Mouse (Mus musculus) hindbrain, embryonic 11.5 days (tissue): Measurements from ENCODE around the gene Ctsh. TPM values are rescaled to one million over a fixed set of nuclear protein-coding genes. Genes with fewer than 3 reads are reported as not detected.
"Not testable (repeated sequence)": the region's sequence is repeated elsewhere in the genome, so short reads cannot be mapped to it uniquely, and the experiment has no call there.

Experiments
- ATAC-seq: fragments of 200-750 bp; cut with Nextera tagmentation; 2 replicates; pipeline ENCODE4 v1.8.0; 2017; ENCODE audit warnings: mild to moderate bottlenecking, moderate TSS enrichment, moderate library complexity; ENCODE audit not compliant: low FRiP score
- DNase-seq: peaks from one replicate; pipeline ENCODE4 v3.0.0-alpha.2; 2015; ENCODE audit warnings: low spot score
- H3K27ac ChIP-seq: fragments of 300-500 bp; sonication (generic); 2 replicates; pipeline ENCODE4 v1.5.1; 2014; ENCODE audit warnings: mild to moderate bottlenecking, low read depth, low read length
- H3K27me3 ChIP-seq: fragments of 300-500 bp; sonication (generic); 2 replicates; pipeline ENCODE4 v1.6.1; 2014; ENCODE audit warnings: mild to moderate bottlenecking, low read length, moderate library complexity, mixed read lengths; ENCODE audit not compliant: control insufficient read depth, insufficient read depth
- H3K36me3 ChIP-seq: fragments of 300-500 bp; sonication (generic); 2 replicates; pipeline ENCODE4 v1.6.1; 2014; ENCODE audit warnings: mild to moderate bottlenecking, low read length, moderate library complexity, mixed read lengths; ENCODE audit not compliant: control insufficient read depth, insufficient read depth
- H3K4me1 ChIP-seq: fragments of 300-500 bp; sonication (generic); replicated peaks from 2 replicates; pipeline ENCODE4 v1.6.1; 2014; ENCODE audit warnings: low read length, mixed read lengths; ENCODE audit not compliant: control insufficient read depth, insufficient read depth
- H3K4me2 ChIP-seq: fragments of 300-500 bp; sonication (generic); replicated peaks from 2 replicates; pipeline ENCODE4 v1.6.1; 2014; ENCODE audit warnings: mild to moderate bottlenecking, low read depth, low read length
- H3K4me3 ChIP-seq: fragments of 300-500 bp; sonication (generic); 2 replicates; pipeline ENCODE4 v1.5.1; 2014; ENCODE audit warnings: low read depth, low read length
- H3K9ac ChIP-seq: fragments of 300-500 bp; sonication (generic); 2 replicates; pipeline ENCODE4 v1.6.1; 2014; ENCODE audit warnings: low read depth, low read length
- H3K9me3 ChIP-seq: fragments of 300-500 bp; sonication (generic); 2 replicates; pipeline ENCODE4 v1.6.1; 2016; ENCODE audit warnings: low read length; ENCODE audit not compliant: control insufficient read depth
- WGBS: fragments of 180-500 bp; shearing (Covaris S2); extraction: QIAGEN DNeasy Blood & Tissue Kit; methylation state at CpG from one replicate; pipeline ENCODE4 v1.1.7; 2014; 5-methylcytosine and 5-hydroxymethylcytosine counted together
- polyA plus RNA-seq: library from polyadenylated mRNA; unstranded; fragments of >200 nt; fragmentation: Nextera tagmentation; extraction: Ambion mirVana; gene quantifications from 2 replicates; pipeline ENCODE4 v1.2.1, GENCODE M21; 2014

Ctsh gene
- polyA plus RNA-seq, 1 experiment from 2014 or later = 11.6 TPM

DNA sequence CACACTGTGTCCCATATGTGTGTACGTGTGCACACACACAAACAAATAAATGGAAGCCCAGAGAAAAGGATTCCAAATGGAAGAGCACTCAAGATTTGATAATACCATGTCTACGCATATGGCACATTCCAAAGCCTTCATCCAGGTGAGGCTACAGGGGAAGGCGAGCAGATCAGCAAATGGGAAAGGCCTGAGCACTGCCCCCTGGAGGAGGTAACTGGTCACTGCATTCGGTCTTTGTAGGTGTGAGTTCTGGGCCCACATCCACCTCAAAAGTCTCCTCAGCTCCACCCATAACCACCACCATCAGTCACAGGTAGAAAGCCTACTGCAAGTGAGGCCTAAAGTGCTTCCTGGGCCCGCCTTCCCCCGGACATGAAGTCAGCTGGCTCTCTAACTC, 26.2 kb upstream of the Ctsh start:
- ATAC-seq (no peak), DNase-seq (no peak)
- no peak overlapping the region for H3K27ac ChIP-seq
- H3K27me3 ChIP-seq = no peaks in the 10 kb centered on the region
- no peaks in the 10 kb centered on the region for H3K9me3 ChIP-seq
- no peak overlapping the region for H3K4me3 ChIP-seq
- WGBS = 92% methylated on average over 6 of the region's 6 CpGs
- no peaks in the 10 kb centered on the region for H3K4me1 ChIP-seq
- no peak overlapping the region for H3K4me2 ChIP-seq
- no peak overlapping the region for H3K9ac ChIP-seq
- no peaks in the 10 kb centered on the region for H3K36me3 ChIP-seq

DNA sequence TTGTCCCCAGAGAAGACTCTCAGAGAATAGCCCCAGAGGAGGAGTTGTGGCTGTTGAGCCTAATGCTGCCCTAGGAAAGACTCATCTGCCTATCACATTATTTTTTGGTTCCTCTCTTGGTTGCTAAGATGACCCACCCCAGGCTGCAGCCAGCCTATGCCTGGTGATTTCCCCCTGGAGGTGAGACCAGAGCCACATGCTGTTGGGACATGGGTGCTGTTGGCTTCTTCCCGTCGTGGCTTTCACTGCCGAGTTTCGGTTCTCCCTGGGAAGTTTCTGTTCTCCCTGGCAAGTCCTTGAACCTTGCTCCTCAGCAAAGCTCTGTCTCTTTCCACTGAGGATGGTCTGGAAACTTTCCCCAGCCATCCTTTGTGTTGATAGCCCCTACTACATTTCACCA, 20.0 kb upstream of the Ctsh start:
- H3K4me2 ChIP-seq = no peak overlapping the region
- H3K4me1 ChIP-seq = no peaks in the 10 kb centered on the region
- no peaks in the 10 kb centered on the region for H3K27me3 ChIP-seq
- no peaks in the 10 kb centered on the region for H3K36me3 ChIP-seq
- ATAC-seq = no peak
- no peaks in the 10 kb centered on the region for H3K9me3 ChIP-seq
- H3K27ac ChIP-seq = no peak overlapping the region
- no peak overlapping the region for H3K4me3 ChIP-seq
- DNase-seq = no peak
- WGBS = 85% methylated on average over 4 of the region's 4 CpGs
- no peak overlapping the region for H3K9ac ChIP-seq

- Histone ChIP-seq H3K36me3 (no peaks in the 10 kb centered on the region), H3K4me3 (no peak overlapping the region), H3K27me3 (no peaks in the 10 kb centered on the region), H3K9me3 (no peaks in the 10 kb centered on the region), H3K4me2 (no peak overlapping the region), H3K9ac (no peak overlapping the region), H3K27ac (no peak overlapping the region), H3K4me1 (no peaks in the 10 kb centered on the region)
- ATAC-seq (no peak), DNase-seq (no peak)
- 72% methylated on average over 2 of the region's 2 CpGs for WGBS
Measured at GRCm38 (mm10) chr9:90035168-90035567, 18.8 kb upstream of the Ctsh start.

- 94% methylated on average over 3 of the region's 3 CpGs for WGBS
Measured at GRCm38 (mm10) chr9:90035794-90036193, 18.2 kb upstream of the Ctsh start.

DNA sequence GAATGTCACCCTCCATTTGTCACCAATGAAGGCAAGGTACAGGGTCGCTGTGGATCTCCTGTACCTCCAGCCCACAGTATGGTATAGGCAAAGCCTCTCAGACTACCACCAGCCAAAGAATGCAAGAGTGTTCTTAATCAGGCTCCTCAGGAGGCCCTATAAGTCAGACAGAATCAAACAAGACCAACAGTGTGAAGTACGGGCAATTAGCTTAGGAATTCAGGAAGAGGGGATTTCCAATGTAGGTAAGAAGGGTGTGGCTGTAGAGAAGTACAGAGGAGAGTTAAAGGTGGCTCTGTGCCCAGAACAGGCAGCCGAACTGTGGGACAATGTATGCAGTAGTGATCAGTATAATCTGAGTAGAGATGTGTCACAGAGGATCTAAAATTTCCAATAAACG, 17.6 kb upstream of the Ctsh start:
- Histone ChIP-seq H3K4me1 (no peaks in the 10 kb centered on the region), H3K27ac (no peak overlapping the region), H3K9ac (no peak overlapping the region), H3K9me3 (no peaks in the 10 kb centered on the region), H3K27me3 (no peaks in the 10 kb centered on the region), H3K36me3 (no peaks in the 10 kb centered on the region), H3K4me2 (no peak overlapping the region), H3K4me3 (no peak overlapping the region)
- 85% methylated on average over 4 of the region's 4 CpGs for WGBS
- no peak for ATAC-seq
- no peak for DNase-seq

More at GRCm38 (mm10) chr9:90035794-90036193, 18.2 kb upstream of the Ctsh start:
- no peaks in the 10 kb centered on the region for H3K27me3 ChIP-seq
- no peaks in the 10 kb centered on the region for H3K36me3 ChIP-seq
- H3K9ac ChIP-seq = no peak overlapping the region
- H3K27ac ChIP-seq = no peak overlapping the region
- H3K4me1 ChIP-seq = no peaks in the 10 kb centered on the region
- H3K4me3 ChIP-seq = no peak overlapping the region
- H3K4me2 ChIP-seq = no peak overlapping the region
- ATAC-seq (no peak), DNase-seq (no peak)
- no peaks in the 10 kb centered on the region for H3K9me3 ChIP-seq

DNA sequence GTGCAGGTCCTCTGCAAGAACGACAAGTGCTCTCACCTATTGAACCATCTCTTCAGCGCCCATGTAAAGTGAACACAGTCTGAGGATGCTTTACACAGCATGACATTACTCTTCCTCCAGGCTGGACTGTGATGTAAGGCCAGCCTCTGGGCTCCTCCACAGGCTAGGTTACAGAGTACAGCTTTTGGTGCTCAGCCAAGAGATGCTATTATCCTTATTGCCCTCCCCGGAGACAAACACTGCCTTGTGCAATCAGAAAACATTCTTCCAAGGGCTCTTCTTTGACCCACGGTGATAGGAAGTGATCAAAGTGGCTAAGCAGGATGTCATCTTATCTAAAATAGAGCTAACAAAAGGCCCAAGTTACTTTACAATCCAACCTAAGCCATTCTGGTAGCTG, 15.4 kb upstream of the Ctsh start:
- H3K4me2 ChIP-seq = no peak overlapping the region
- H3K9ac ChIP-seq = no peak overlapping the region
- no peak overlapping the region for H3K27ac ChIP-seq
- 86% methylated on average over 4 of the region's 4 CpGs for WGBS
- H3K9me3 ChIP-seq = no peaks in the 10 kb centered on the region
- no peak overlapping the region for H3K4me3 ChIP-seq
- ATAC-seq (no peak), DNase-seq (no peak)
- no peaks in the 10 kb centered on the region for H3K27me3 ChIP-seq
- no peaks in the 10 kb centered on the region for H3K4me1 ChIP-seq
- H3K36me3 ChIP-seq = no peaks in the 10 kb centered on the region

- ATAC-seq (no peak), DNase-seq (no peak)
- Histone ChIP-seq H3K4me1 (no peaks in the 10 kb centered on the region), H3K9ac (no peak overlapping the region), H3K4me3 (no peak overlapping the region), H3K9me3 (no peaks in the 10 kb centered on the region), H3K4me2 (no peak overlapping the region), H3K27me3 (no peaks in the 10 kb centered on the region), H3K36me3 (no peaks in the 10 kb centered on the region), H3K27ac (no peak overlapping the region)
- 88% methylated on average over 2 of the region's 2 CpGs for WGBS
Measured at GRCm38 (mm10) chr9:90040916-90041315, 13.0 kb upstream of the Ctsh start.

- no peak overlapping the region for H3K4me2 ChIP-seq
- ATAC-seq (no peak), DNase-seq (no peak)
- 93% methylated on average over 3 of the region's 3 CpGs for WGBS
- no peaks in the 10 kb centered on the region for H3K9me3 ChIP-seq
- H3K9ac ChIP-seq = no peak overlapping the region
- H3K27me3 ChIP-seq = no peaks in the 10 kb centered on the region
- H3K4me1 ChIP-seq = no peaks in the 10 kb centered on the region
- H3K4me3 ChIP-seq = no peak overlapping the region
- H3K27ac ChIP-seq = no peak overlapping the region
- H3K36me3 ChIP-seq = no peaks in the 10 kb centered on the region
Measured at GRCm38 (mm10) chr9:90041556-90041955, 12.4 kb upstream of the Ctsh start.

- not testable (repeated sequence) for H3K9me3 ChIP-seq, DNase-seq, H3K27ac ChIP-seq, H3K4me3 ChIP-seq, H3K36me3 ChIP-seq, H3K27me3 ChIP-seq, H3K4me1 ChIP-seq, H3K9ac ChIP-seq, ATAC-seq, H3K4me2 ChIP-seq
- WGBS = 95% methylated on average over 8 of the region's 8 CpGs
Measured at GRCm38 (mm10) chr9:90042906-90043305, 11.0 kb upstream of the Ctsh start.
